In the genomic region with DNA sequence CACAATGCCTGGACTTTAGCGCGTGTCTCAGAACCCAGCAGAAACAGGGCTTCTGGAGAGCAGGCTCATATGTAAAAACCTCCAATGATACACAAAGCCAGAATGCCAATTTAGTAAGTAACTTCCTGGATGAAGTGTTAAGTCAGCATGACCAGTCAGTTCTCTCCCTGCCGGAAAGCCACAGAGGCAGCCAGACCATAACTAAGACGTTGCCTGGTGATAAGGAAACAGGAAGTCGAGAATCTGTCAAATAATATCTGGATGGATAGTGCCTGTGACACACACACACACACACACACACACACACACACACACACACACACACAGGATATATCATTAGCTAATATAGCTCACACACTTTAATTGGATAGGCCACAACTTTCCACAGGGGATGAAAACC, we compare ENCODE assay signal across 8 mouse cellular contexts. TPM values are rescaled to one million over a fixed set of nuclear protein-coding genes. Genes with fewer than 3 reads are reported as not detected.
A peak's percentile ranks its signal among the peaks of the same experiment; 100 is the strongest.
DNase-seq lines count a peak whose midpoint lies in the region; ATAC-seq lines count a peak whose summit lies in the region.

No protein-coding gene starts in this region.

- no peak overlapping the region for H3K4me2 ChIP-seq in kidney, embryonic 14.5 days (replicated peaks; ENCODE audit: low read depth, low read length)
- H3K4me2 ChIP-seq in liver, embryonic 15.5 days, result peak overlapping the region; percentile 27; the same call in 1 of the 2 replicates
- no peak overlapping the region for H3K4me2 ChIP-seq in stomach, embryonic 15.5 days
- no peak overlapping the region for H3K4me2 ChIP-seq in neural tube, embryonic 15.5 days

- no peak overlapping the region for H3K27ac ChIP-seq in kidney, embryonic 14.5 days (ENCODE audit: low read depth, low read length)
- peak overlapping the region; percentile 83 for H3K27ac ChIP-seq in liver, embryonic 15.5 days (replicated peaks)
- H3K27ac ChIP-seq in stomach, embryonic 15.5 days, result no peak overlapping the region
- no peak overlapping the region for H3K27ac ChIP-seq in neural tube, embryonic 15.5 days (replicated peaks)

- H3K4me3 ChIP-seq in kidney, embryonic 14.5 days (ENCODE audit: low read length), result no peak overlapping the region
- H3K4me3 ChIP-seq in liver, embryonic 15.5 days (replicated peaks), result no peak overlapping the region
- no peak overlapping the region for H3K4me3 ChIP-seq in stomach, embryonic 15.5 days (replicated peaks)
- no peak overlapping the region for H3K4me3 ChIP-seq in neural tube, embryonic 15.5 days (replicated peaks)

- DNase-seq in kidney, postnatal 10 days, result peak; percentile 25
- DNase-seq in c-Kit-positive CD71-positive TER-119-positive erythroid progenitor cells, embryonic 14.5 days (ENCODE audit: low spot score), result peak; percentile 66
- no peak for DNase-seq in gastrocnemius, adult 18-20 months (ENCODE audit: low spot score)
- DNase-seq in neural tube, embryonic 10.5 days (ENCODE audit: extremely low spot score, low spot score), result no peak

- H3K27me3 ChIP-seq in kidney, embryonic 14.5 days (ENCODE audit: control insufficient read depth, insufficient read depth, low read length), result no peaks in the 10 kb centered on the region
- no peaks in the 10 kb centered on the region for H3K27me3 ChIP-seq in liver, embryonic 15.5 days
- no peaks in the 10 kb centered on the region for H3K27me3 ChIP-seq in stomach, embryonic 15.5 days (replicated peaks)
- no peaks in the 10 kb centered on the region for H3K27me3 ChIP-seq in neural tube, embryonic 15.5 days (replicated peaks)

- H3K36me3 ChIP-seq in kidney, embryonic 14.5 days (ENCODE audit: control insufficient read depth, insufficient read depth, low read length), result no peaks in the 10 kb centered on the region
- H3K36me3 ChIP-seq in liver, embryonic 15.5 days (replicated peaks), result peaks cover 45% of the 10 kb centered on the region
- H3K36me3 ChIP-seq in stomach, embryonic 15.5 days, result no peaks in the 10 kb centered on the region
- peaks cover 6% of the 10 kb centered on the region; the same call in 1 of the 2 replicates for H3K36me3 ChIP-seq in neural tube, embryonic 15.5 days

- ATAC-seq in kidney, embryonic 14.5 days (ENCODE audit: low FRiP score, low TSS enrichment), result no peak
- peak; percentile 87 for ATAC-seq in liver, embryonic 15.5 days (ENCODE audit: insufficient read depth)
- ATAC-seq in stomach, embryonic 15.5 days (ENCODE audit: insufficient read depth, low FRiP score, low read depth), result peak; percentile 60; the same call in 1 of the 2 replicates
- no peak for ATAC-seq in neural tube, embryonic 15.5 days (ENCODE audit: low FRiP score)

- 69% methylated on average over 5 of the region's 5 CpGs for WGBS in kidney, embryonic 14.5 days
- WGBS in liver, embryonic 15.5 days (ENCODE audit: insufficient replicate concordance), result 13% methylated on average over 5 of the region's 5 CpGs
- whole genome bisulfite sequencing in stomach, embryonic 15.5 days, result 48% methylated on average over 5 of the region's 5 CpGs
- WGBS in neural tube, embryonic 15.5 days, result 79% methylated on average over 5 of the region's 5 CpGs

- H3K9me3 ChIP-seq in kidney, embryonic 14.5 days (ENCODE audit: control insufficient read depth, low read length), result no peaks in the 10 kb centered on the region
- no peaks in the 10 kb centered on the region for H3K9me3 ChIP-seq in liver, embryonic 15.5 days (replicated peaks)
- no peaks in the 10 kb centered on the region for H3K9me3 ChIP-seq in stomach, embryonic 15.5 days
- H3K9me3 ChIP-seq in neural tube, embryonic 15.5 days (replicated peaks), result no peaks in the 10 kb centered on the region

- no peak overlapping the region for H3K9ac ChIP-seq in kidney, embryonic 14.5 days (ENCODE audit: low read depth, low read length)
- H3K9ac ChIP-seq in liver, embryonic 15.5 days, result no peak overlapping the region
- no peak overlapping the region for H3K9ac ChIP-seq in stomach, embryonic 15.5 days
- H3K9ac ChIP-seq in neural tube, embryonic 15.5 days (replicated peaks), result no peak overlapping the region

- no peaks in the 10 kb centered on the region for H3K4me1 ChIP-seq in kidney, embryonic 14.5 days (ENCODE audit: control insufficient read depth, insufficient read depth, low read length)
- peaks cover 47% of the 10 kb centered on the region for H3K4me1 ChIP-seq in liver, embryonic 15.5 days (replicated peaks)
- no peaks in the 10 kb centered on the region for H3K4me1 ChIP-seq in stomach, embryonic 15.5 days
- H3K4me1 ChIP-seq in neural tube, embryonic 15.5 days, result no peaks in the 10 kb centered on the region

RNA-seq across cellular contexts. Expression of a gene that starts 46.5 kb away (rescaled TPM):
- 121 and 128 TPM in 2 replicates for polyA plus RNA-seq in kidney, embryonic 14.5 days (2014; fragmentation: Nextera tagmentation; extraction: Ambion mirVana)
- 44.7 and 46.7 TPM in 2 replicates for polyA plus RNA-seq in liver, embryonic 15.5 days (2015; fragmentation: Nextera tagmentation; extraction: Ambion mirVana)
- 97.8 and 99.6 TPM in 2 replicates for polyA plus RNA-seq in stomach, embryonic 15.5 days (2015; fragmentation: Nextera tagmentation; extraction: Ambion mirVana)
- 10 to 100 TPM; 61.8 to 77.7 TPM for total RNA-seq in gastrocnemius, adult 18-20 months (2021)
- 39.1 and 51.9 TPM in 2 replicates for polyA plus RNA-seq in neural tube, embryonic 15.5 days (2015; fragmentation: Nextera tagmentation; extraction: Ambion mirVana)

Comparison
In these comparisons a context has a peak if more than half of its experiments do, and no peak if none do; other contexts are left out.
1. DNase-seq: peak in kidney, postnatal 10 days (single experiment) and c-Kit-positive CD71-positive TER-119-positive erythroid progenitor cells, embryonic 14.5 days (single experiment); none in gastrocnemius, adult 18-20 months (single experiment) and neural tube, embryonic 10.5 days (single experiment).
2. ATAC-seq: peak in liver, embryonic 15.5 days (single experiment) and stomach, embryonic 15.5 days (single experiment); none in kidney, embryonic 14.5 days (single experiment) and neural tube, embryonic 15.5 days (single experiment).